Mouse (Mus musculus) yolk sac, embryonic 10.5 days (tissue): Measurements from ENCODE around the gene Naa60.
A peak's percentile ranks its signal among the peaks of the same experiment; 100 is the strongest.
"Not testable (repeated sequence)": the region's sequence is repeated elsewhere in the genome, so short reads cannot be mapped to it uniquely, and the experiment has no call there.

Source experiments
- DNase-seq: peaks from one replicate; pipeline ENCODE4 v3.0.0-alpha.2; 2017; ENCODE audit warnings: low spot score

Naa60 gene

DNA sequence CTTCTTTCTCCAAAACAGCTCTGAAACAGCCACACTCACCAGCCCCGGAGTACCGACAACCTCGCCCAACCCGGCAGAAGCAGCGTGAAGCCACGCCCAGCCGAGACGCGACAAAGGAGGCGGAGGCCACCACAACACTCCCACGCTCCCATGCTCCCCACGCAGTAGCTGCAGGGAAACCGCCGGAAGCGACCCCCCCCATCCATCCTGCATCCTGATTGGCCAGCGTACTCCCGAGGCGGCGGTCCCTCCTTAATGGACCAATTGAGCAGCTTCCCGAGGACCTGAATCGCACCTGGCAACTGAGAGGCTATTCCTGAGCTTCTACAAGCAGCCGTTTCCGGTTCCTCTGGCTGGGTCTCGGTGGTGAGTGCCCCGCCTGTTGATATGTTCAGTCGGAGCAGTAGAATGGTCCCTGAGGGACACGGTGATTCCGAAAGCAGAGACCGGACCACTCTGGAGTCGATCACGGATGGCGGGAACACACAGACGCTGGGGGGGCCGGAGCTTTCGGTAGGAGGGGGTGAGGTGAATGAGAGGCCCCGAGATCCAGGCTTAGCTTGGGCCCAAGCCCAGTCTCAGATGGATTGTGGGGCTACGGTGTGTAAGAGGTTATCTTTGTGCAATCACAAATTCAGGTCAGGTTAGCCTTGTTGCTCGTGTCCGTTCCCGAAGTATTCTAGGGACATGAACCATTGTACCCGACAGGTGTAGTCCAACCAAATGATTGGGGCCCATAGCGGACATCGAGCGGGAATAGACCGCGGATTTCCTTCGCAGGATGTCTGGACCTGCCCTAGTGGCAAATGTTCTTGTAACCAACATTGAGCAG is at the start of gene Naa60:
Gene Naa60, plus strand, starts transcription at position 160 of the 832 bp plus-strand sequence.
- DNase-seq: peak; percentile 97

DNA sequence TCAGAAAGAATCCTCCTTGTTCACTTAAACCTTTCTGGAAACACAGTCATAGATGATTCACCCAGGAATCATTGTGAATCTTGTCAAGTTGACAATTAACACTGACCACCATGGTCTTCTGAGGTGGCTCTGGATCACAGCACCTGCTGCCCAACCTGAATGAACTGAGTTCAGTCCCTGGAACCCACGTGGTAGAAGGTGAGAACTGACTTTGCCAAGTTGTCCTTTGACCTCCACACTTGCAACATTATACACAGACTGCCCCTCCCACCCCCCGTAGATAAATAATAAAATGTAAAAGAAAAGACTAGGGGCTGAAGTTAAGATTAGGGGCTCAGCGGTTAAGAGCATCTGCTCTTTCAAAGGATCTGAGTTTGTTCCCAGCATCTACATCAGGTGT is 44.2 kb upstream of the Naa60 start:
- DNase-seq: no peak

GRCm38 (mm10) chr16:3829727-3830126 is 42.4 kb upstream of the Naa60 start:
- no peak for DNase-seq

DNA sequence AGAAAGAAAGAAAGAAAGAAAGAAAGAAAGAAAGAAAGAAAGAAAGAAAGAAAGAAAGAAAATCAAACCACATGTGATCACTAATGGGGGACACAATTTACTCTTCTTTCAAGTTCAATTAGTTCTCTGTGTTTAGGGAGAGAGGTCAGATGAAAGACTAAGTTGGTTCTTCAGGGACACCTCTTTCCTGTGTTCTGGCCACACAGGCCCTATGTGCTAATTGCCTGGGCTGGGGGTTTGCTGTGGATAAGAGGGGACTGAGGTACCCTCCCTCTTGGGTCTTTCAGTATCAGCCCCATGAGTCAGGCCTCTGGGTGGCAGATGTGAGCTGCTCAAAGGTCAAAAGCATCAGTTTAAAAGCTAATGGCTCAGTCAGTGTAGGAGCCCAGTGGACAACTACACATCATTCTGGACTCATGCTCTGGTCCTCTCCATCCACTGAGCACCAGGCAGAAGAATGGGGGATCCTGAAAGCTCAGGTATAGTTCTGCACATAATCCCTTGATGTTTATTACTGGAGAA is 41.5 kb upstream of the Naa60 start, which contains the start of gene Olfr15:
Gene Olfr15, plus strand, starts transcription at position 291 of the 522 bp plus-strand sequence.
- no peak for DNase-seq

DNA sequence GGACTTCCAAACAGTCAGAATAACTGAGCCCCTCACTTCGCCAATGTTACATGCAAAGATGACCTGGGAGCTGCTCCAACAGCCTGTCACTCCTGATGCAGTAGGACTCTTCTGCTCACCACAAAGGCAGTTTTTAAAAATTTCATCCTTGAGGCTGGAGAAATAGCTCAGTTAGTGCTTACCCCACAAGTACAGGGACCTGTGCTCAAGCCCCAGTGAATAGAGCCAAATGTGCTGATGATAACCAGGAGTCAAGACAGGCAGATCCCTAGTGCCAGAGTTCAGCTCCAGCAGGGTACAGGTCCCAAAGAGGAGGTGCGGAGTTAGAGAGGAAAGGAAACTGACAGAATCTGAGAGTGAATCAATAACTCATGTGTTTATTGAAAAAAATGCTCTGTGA is 36.7 kb upstream of the Naa60 start:
- no peak for DNase-seq

- no peak for DNase-seq
Observed at GRCm38 (mm10) chr16:3839157-3839885, 32.9 kb upstream of the Naa60 start.

DNA sequence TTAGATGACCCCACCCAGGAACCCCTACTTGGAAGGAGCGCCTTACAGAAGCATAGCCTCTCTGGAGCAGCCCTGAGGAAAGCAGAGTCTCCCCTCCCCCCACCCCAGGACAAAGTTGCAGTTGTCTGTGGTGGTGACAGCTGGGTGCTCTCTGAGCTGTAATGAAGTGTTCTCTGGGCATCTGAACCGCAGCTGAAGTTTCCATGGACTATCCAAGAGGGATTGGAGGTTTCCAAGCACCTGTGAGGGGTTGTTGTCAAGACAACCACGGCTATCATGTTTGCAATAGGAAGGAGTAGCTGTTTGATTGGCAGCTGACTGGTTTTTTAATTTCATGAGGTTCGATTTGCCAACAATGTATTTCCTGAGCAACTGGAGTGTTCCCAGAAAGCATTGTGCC is 29.2 kb upstream of the Naa60 start:
- peak; percentile 38 for DNase-seq

DNA sequence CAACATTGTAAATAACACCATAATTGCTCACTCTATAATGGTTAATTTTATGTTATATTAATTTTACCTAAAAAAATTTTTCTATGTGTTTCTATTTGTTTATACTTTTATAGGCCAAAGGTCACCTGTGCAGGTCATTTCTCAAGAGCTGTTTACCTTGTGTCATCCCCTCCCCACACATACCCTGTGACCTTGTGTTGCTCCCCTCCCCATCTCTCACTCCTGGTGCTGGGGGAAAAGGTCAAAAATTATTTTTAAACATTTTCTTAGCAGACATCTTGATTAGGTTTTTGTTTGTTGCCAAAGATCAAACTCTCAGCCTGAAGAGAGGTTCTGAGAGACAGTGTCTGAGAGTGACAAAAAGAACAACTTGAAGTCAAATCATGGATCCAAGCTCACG is 28.4 kb upstream of the Naa60 start:
- peak; percentile 57 for DNase-seq

GRCm38 (mm10) chr16:3846711-3847518 is 25.3 kb upstream of the Naa60 start, which contains the start of gene Zfp174:
Gene Zfp174, plus strand, starts transcription at chr16:3847268.
- DNase-seq: peak; percentile 93

- no peak for DNase-seq
Observed at GRCm38 (mm10) chr16:3847871-3848270, 24.3 kb upstream of the Naa60 start.

GRCm38 (mm10) chr16:3848416-3848815 is 23.8 kb upstream of the Naa60 start:
- no peak for DNase-seq

DNA sequence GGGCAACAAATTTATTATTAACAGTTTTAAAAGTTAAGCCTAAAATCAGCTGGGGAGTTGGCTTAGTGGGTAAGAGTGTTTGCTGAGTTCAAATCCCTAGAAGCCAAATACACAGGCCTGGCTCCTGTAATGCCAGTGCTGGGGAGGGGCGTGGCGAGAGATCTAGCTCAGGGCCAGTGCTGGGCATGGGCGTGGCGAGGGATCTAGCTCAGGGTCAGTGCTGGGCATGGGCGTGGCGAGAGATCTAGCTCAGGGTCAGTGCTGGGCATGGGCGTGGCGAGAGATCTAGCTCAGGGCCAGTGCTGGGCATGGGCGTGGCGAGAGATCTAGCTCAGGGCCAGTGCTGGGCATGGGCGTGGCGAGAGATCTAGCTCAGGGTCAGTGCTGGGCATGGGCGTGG is 20.9 kb upstream of the Naa60 start:
- not testable (repeated sequence) for DNase-seq

- no peak for DNase-seq
Observed at GRCm38 (mm10) chr16:3852586-3852985, 19.6 kb upstream of the Naa60 start.

GRCm38 (mm10) chr16:3854437-3855182 is 17.6 kb upstream of the Naa60 start:
- no peak for DNase-seq

GRCm38 (mm10) chr16:3855776-3856175 is 16.4 kb upstream of the Naa60 start:
- DNase-seq: no peak

GRCm38 (mm10) chr16:3859254-3859653 is 12.9 kb upstream of the Naa60 start:
- no peak for DNase-seq

- DNase-seq: no peak
Observed at GRCm38 (mm10) chr16:3871815-3872214, 360 bp upstream of the Naa60 start.

DNA sequence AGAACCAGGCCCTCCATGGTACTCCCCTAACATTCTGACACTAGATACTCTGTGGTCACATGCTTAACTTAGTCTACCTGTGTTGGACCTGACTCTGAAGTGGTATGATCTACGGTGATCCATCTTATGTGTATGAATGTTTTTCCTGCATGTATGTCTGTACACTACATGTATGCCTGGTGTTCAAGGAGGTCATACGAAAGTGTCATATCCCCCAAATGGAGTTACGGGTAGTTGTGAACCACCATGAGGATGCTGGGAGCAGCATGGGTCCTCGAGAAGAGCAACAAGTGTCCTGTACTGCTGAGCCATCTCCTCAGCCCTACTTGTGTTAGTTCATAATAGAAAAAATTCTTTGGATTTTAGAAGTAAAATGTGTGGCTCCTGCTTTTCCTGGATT is 4.2 kb downstream of the Naa60 start:
- DNase-seq: no peak

GRCm38 (mm10) chr16:3884201-3885064 is 12.3 kb downstream of the Naa60 start, which contains the start of the genes Zfp597 and Gm20695:
Gene Zfp597, minus strand, starts transcription at chr16:3884561.
Gene Gm20695, plus strand, starts transcription at chr16:3884648.
- peak; percentile 95 for DNase-seq

- DNase-seq: no peak
Observed at GRCm38 (mm10) chr16:3885065-3885670, 13.0 kb downstream of the Naa60 start.
